Mouse (Mus musculus) MEL (cell line): ENCODE data around the gene Tnik. TPM values are rescaled to one million over a fixed set of nuclear protein-coding genes. Genes with fewer than 3 reads are reported as not detected.
A peak's percentile ranks its signal among the peaks of the same experiment; 100 is the strongest.

ENCODE experiments used
- DNase-seq: peaks from one replicate; pipeline ENCODE4 v3.0.0; 2011; ENCODE audit warnings: low read depth, low spot score
- H3K27ac ChIP-seq: 2 replicates; pipeline ENCODE4 v1.5.1; 2012; ENCODE audit warnings: low read depth, mild to moderate bottlenecking, control low read depth, low read length, moderate library complexity; ENCODE audit not compliant: control insufficient read depth
- H3K27me3 ChIP-seq, 2 experiments: fragments of 150-350 bp in 1 of 2; sonication (generic) in 1 of 2; 2 replicates each; pipeline ENCODE4 v1.6.1; 2012; ENCODE audit warnings: low read length in 2 of 2, mild to moderate bottlenecking in 2 of 2, improper control_type of control experiment in 1 of 2, moderate library complexity in 1 of 2; ENCODE audit not compliant: insufficient read depth in 2 of 2, control insufficient read depth in 1 of 2
- H3K36me3 ChIP-seq, 2 experiments: 2 replicates each; pipeline ENCODE4 v1.6.1; 2012 to 2014; ENCODE audit warnings: low read length in 2 of 2, improper control_type of control experiment in 1 of 2, inconsistent platforms in 1 of 2, mild to moderate bottlenecking in 1 of 2; ENCODE audit not compliant: insufficient read depth in 2 of 2, control insufficient read depth in 1 of 2
- H3K4me1 ChIP-seq, 2 experiments: fragments of 150-350 bp in 1 of 2; sonication (generic) in 1 of 2; 2 replicates each; pipeline ENCODE4 v1.6.1; 2012; ENCODE audit warnings: low read length in 2 of 2, improper control_type of control experiment in 1 of 2, mild to moderate bottlenecking in 1 of 2; ENCODE audit not compliant: insufficient read depth in 2 of 2, control insufficient read depth in 1 of 2
- H3K4me3 ChIP-seq, 2 experiments: fragments of 150-350 bp in 1 of 2; sonication (generic) in 1 of 2; 2 replicates each; pipeline ENCODE4 v1.5.1; 2012; ENCODE audit warnings: low read depth in 2 of 2, low read length in 2 of 2, mild to moderate bottlenecking in 2 of 2, moderate library complexity in 2 of 2, control low read depth in 1 of 2, improper control_type of control experiment in 1 of 2; ENCODE audit not compliant: control insufficient read depth in 1 of 2, insufficient read depth in 1 of 2
- H3K79me2 ChIP-seq: 2 replicates; pipeline ENCODE4 v1.6.1; 2012; ENCODE audit warnings: mild to moderate bottlenecking, low read length, moderate library complexity; ENCODE audit not compliant: control insufficient read depth, poor library complexity, insufficient read depth
- H3K9ac ChIP-seq: 2 replicates; pipeline ENCODE4 v1.6.1; 2012; ENCODE audit warnings: low read depth, mild to moderate bottlenecking, control low read depth, low read length, moderate library complexity; ENCODE audit not compliant: control insufficient read depth, poor library complexity, severe bottlenecking
- H3K9me3 ChIP-seq: fragments of 150-350 bp; sonication (generic); replicated peaks from 2 replicates; pipeline ENCODE4 v1.6.1; 2012; ENCODE audit warnings: mild to moderate bottlenecking, low read length, improper control_type of control experiment, moderate library complexity; ENCODE audit not compliant: insufficient read depth
- BHLHE40 ChIP-seq: IDR thresholded peaks from 2 replicates; pipeline ENCODE4 v1.6.1; 2012; ENCODE audit warnings: low read depth, mild to moderate bottlenecking, inconsistent platforms, low read length, improper control_type of control experiment, borderline replicate concordance
- CHD1 ChIP-seq: IDR thresholded peaks from 2 replicates; pipeline ENCODE4 v1.6.1; 2012; ENCODE audit warnings: low read depth, mild to moderate bottlenecking, inconsistent platforms, low read length, improper control_type of control experiment
- CHD2 ChIP-seq: IDR thresholded peaks from 2 replicates; pipeline ENCODE4 v1.6.1; 2011; ENCODE audit warnings: low read length, improper control_type of control experiment
- CTCF ChIP-seq, 3 experiments: IDR thresholded peaks in 2 of 3; conservative IDR thresholded peaks in 1 of 3; 2 replicates each; pipeline ENCODE4 v1.5.1; 2011 to 2012; ENCODE audit warnings: low read length in 3 of 3, low read depth in 2 of 3, mild to moderate bottlenecking in 2 of 3, improper control_type of control experiment in 1 of 3, inconsistent platforms in 1 of 3, mixed read lengths in 1 of 3, moderate library complexity in 1 of 3; ENCODE audit not compliant: control insufficient read depth in 1 of 3, insufficient read depth in 1 of 3, poor library complexity in 1 of 3, severe bottlenecking in 1 of 3
- ELF1 ChIP-seq: IDR thresholded peaks from 2 replicates; pipeline ENCODE4 v1.6.1; 2014; ENCODE audit warnings: low read depth, mild to moderate bottlenecking, inconsistent platforms, low read length, improper control_type of control experiment, moderate library complexity
- EP300 ChIP-seq, 2 experiments: IDR thresholded peaks; 2 replicates each; pipeline ENCODE4 v1.6.1; 2011; ENCODE audit warnings: improper control_type of control experiment in 2 of 2, low read length in 2 of 2, low read depth in 1 of 2, mild to moderate bottlenecking in 1 of 2
- ETS1 ChIP-seq: IDR thresholded peaks from 2 replicates; pipeline ENCODE4 v1.6.1; 2012; ENCODE audit warnings: low read depth, mild to moderate bottlenecking, inconsistent platforms, low read length, improper control_type of control experiment, moderate library complexity
- GABPA ChIP-seq: IDR thresholded peaks from 2 replicates; pipeline ENCODE4 v1.6.1; 2012; ENCODE audit warnings: low read depth, mild to moderate bottlenecking, inconsistent platforms, low read length, improper control_type of control experiment, moderate library complexity
- HCFC1 ChIP-seq: IDR thresholded peaks from 2 replicates; pipeline ENCODE4 v1.6.1; 2012; ENCODE audit warnings: low read depth, mild to moderate bottlenecking, inconsistent platforms, low read length, improper control_type of control experiment, moderate library complexity
- KAT2A ChIP-seq: conservative IDR thresholded peaks from 2 replicates; pipeline ENCODE4 v1.6.1; 2012; ENCODE audit warnings: low read depth, low read length, improper control_type of control experiment, inconsistent platforms
- MAFK ChIP-seq: IDR thresholded peaks from 2 replicates; pipeline ENCODE4 v1.6.1; 2011; ENCODE audit warnings: low read depth, mild to moderate bottlenecking, low read length, improper control_type of control experiment, borderline replicate concordance
- MAX ChIP-seq: IDR thresholded peaks from 2 replicates; pipeline ENCODE4 v1.6.1; 2011; ENCODE audit warnings: low read length, improper control_type of control experiment
- MYB ChIP-seq: IDR thresholded peaks from 2 replicates; pipeline ENCODE4 v1.6.1; 2011; ENCODE audit warnings: mild to moderate bottlenecking, low read depth, low read length, improper control_type of control experiment
- MYC ChIP-seq: IDR thresholded peaks from 2 replicates; pipeline ENCODE4 v1.6.1; 2011; ENCODE audit warnings: low read depth, mild to moderate bottlenecking, low read length, improper control_type of control experiment, moderate library complexity
- NELFE ChIP-seq: IDR thresholded peaks from 2 replicates; pipeline ENCODE4 v1.6.1; 2011; ENCODE audit warnings: low read depth, low read length, improper control_type of control experiment
- NRF1 ChIP-seq: IDR thresholded peaks from 2 replicates; pipeline ENCODE4 v1.6.1; 2014; ENCODE audit warnings: low read depth, mild to moderate bottlenecking, inconsistent platforms, low read length, improper control_type of control experiment, moderate library complexity; ENCODE audit not compliant: poor library complexity, insufficient read depth, severe bottlenecking
- POLR2A ChIP-seq, 2 experiments: IDR thresholded peaks; 2 replicates each; pipeline ENCODE4 v1.6.1; 2011 to 2012; ENCODE audit warnings: low read length in 2 of 2, mild to moderate bottlenecking in 2 of 2, control low read depth in 1 of 2, improper control_type of control experiment in 1 of 2, low read depth in 1 of 2, moderate library complexity in 1 of 2; ENCODE audit not compliant: control insufficient read depth in 1 of 2, insufficient read depth in 1 of 2, poor library complexity in 1 of 2
- POLR2AphosphoS2 ChIP-seq: IDR thresholded peaks from 2 replicates; pipeline ENCODE4 v1.6.1; 2011; ENCODE audit warnings: low read length, improper control_type of control experiment
- RCOR1 ChIP-seq: IDR thresholded peaks from 2 replicates; pipeline ENCODE4 v1.6.1; 2012; ENCODE audit warnings: low read depth, mild to moderate bottlenecking, inconsistent platforms, low read length, improper control_type of control experiment
- SMC3 ChIP-seq: IDR thresholded peaks from 2 replicates; pipeline ENCODE4 v1.6.1; 2011; ENCODE audit warnings: low read depth, low read length, improper control_type of control experiment
- TAL1 ChIP-seq: IDR thresholded peaks from 2 replicates; pipeline ENCODE4 v1.6.1; 2012; ENCODE audit warnings: mild to moderate bottlenecking, inconsistent platforms, low read length, moderate library complexity, mixed read lengths
- TBP ChIP-seq: IDR thresholded peaks from 2 replicates; pipeline ENCODE4 v1.8.0; 2011; ENCODE audit warnings: low read depth, low read length, improper control_type of control experiment
- TCF12 ChIP-seq: IDR thresholded peaks from 2 replicates; pipeline ENCODE4 v1.6.1; 2014; ENCODE audit warnings: low read depth, mild to moderate bottlenecking, inconsistent platforms, low read length, improper control_type of control experiment, moderate library complexity
- UBTF ChIP-seq: IDR thresholded peaks from 2 replicates; pipeline ENCODE4 v1.6.1; 2012; ENCODE audit warnings: low read depth, mild to moderate bottlenecking, inconsistent platforms, low read length, improper control_type of control experiment, moderate library complexity, borderline replicate concordance; ENCODE audit not compliant: insufficient read depth
- USF1 ChIP-seq: IDR thresholded peaks from 2 replicates; pipeline ENCODE4 v1.6.1; 2014; ENCODE audit warnings: low read depth, mild to moderate bottlenecking, inconsistent platforms, low read length, improper control_type of control experiment, moderate library complexity
- USF2 ChIP-seq, 2 experiments: IDR thresholded peaks; 2 replicates each; pipeline ENCODE4 v1.6.1; 2011 to 2012; ENCODE audit warnings: improper control_type of control experiment in 2 of 2, low read length in 2 of 2, borderline replicate concordance in 1 of 2, inconsistent platforms in 1 of 2, low read depth in 1 of 2, mild to moderate bottlenecking in 1 of 2; ENCODE audit not compliant: insufficient read depth in 1 of 2
- ZC3H11A ChIP-seq: IDR thresholded peaks from 2 replicates; pipeline ENCODE4 v1.6.1; 2012; ENCODE audit warnings: low read depth, mild to moderate bottlenecking, inconsistent platforms, low read length, improper control_type of control experiment
- ZKSCAN1 ChIP-seq: IDR thresholded peaks from 2 replicates; pipeline ENCODE4 v1.6.1; 2012; ENCODE audit warnings: low read depth, mild to moderate bottlenecking, inconsistent platforms, low read length, improper control_type of control experiment, moderate library complexity
- ZMIZ1 ChIP-seq: IDR thresholded peaks from 2 replicates; pipeline ENCODE4 v1.6.1; 2012; ENCODE audit warnings: low read depth, mild to moderate bottlenecking, inconsistent platforms, low read length, improper control_type of control experiment, moderate library complexity
- ZNF384 ChIP-seq: IDR thresholded peaks from 2 replicates; pipeline ENCODE4 v1.6.1; 2012; ENCODE audit warnings: low read depth, mild to moderate bottlenecking, inconsistent platforms, low read length, improper control_type of control experiment
- polyA plus RNA-seq, 2 experiments: library from polyadenylated mRNA; stranded (reverse) in 1 of 2; unstranded in 1 of 2; fragments of >175 nt in 1 of 2; fragments of >200 nt in 1 of 2; gene quantifications; 2 replicates each; pipeline versions ENCODE4 v1.2.1 to v1.2.4; 2012; ENCODE audit warnings: low replicate concordance in 2 of 2, low read depth in 1 of 2; ENCODE audit not compliant: insufficient read length in 2 of 2, insufficient read depth in 1 of 2, missing spikeins in 1 of 2
- total RNA-seq: library from RNA; depleted of rRNA; stranded (reverse); fragments of 300-350 nt; gene quantifications from 2 replicates; pipeline ENCODE4 v1.2.3, GENCODE M21; 2012

Tnik gene
- total and polyA plus RNA-seq, 3 experiments, result 9.9 to 78.4 (median 13.6) TPM

DNA sequence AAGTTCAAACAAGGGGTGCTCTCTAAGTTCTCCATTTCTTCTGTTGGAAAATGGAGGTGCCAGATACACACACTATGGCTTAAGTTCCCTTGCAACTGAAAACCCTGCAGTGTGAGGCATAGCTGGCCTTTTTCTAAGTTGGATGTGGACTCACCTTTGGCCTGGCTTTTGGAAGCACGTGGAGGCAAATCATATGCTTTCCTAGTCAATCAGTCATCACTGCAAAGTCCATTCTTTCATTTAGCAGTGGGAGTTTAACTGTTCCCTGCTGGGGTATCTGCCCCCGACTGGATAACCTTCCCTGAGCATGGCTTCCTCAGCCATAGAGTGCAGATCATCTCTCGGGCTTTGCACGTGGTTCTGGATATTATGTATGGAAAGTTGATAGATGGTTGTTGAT, 436.6 kb downstream of the Tnik start:
- TF ChIP-seq USF1 (no peak), HCFC1 (no peak)
- H3K79me2 ChIP-seq, result no peaks in the 10 kb centered on the region
- no peak overlapping the region for H3K4me3 ChIP-seq
- H3K9me3 ChIP-seq, result no peaks in the 10 kb centered on the region
- no peaks in the 10 kb centered on the region for H3K4me1 ChIP-seq
- H3K9ac ChIP-seq, result no peak overlapping the region
- DNase-seq, result no peak
- H3K27me3 ChIP-seq, result no peaks in the 10 kb centered on the region
- no peaks in the 10 kb centered on the region for H3K36me3 ChIP-seq
- no peak overlapping the region for H3K27ac ChIP-seq

DNA sequence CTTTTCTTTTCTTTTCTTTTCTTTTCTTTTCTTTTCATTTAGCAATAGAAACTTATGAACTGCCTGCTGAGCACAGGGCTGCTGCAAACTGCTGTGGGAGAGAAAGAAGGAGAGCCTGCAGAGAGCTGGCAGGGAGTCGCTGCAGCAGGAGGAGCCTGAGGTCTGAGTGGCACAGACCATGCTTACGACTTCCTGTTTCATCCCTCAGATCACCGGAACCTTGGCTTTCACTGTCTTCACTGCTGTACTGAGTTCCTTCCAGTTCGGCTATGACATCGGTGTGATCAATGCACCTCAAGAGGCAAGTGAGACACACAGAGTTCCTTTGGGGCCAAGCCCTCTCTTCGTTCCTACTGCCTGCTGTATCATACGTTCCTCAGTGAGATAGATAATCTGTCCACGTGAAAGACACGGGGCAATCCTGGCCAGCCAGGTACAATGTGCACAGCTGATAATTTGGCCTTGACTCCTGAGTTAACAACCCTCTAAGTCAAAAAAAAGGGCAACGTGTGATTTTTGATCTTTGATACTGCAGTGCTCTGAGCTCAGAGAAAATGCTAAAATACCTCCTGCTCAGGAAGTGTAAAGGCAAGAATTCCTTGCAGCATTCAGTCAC, 442.6 kb downstream of the Tnik start:
- Histone ChIP-seq H3K4me3 (peak overlapping the region; percentile 70 to 76), H3K27me3 (no peaks in the 10 kb centered on the region), H3K9me3 (no peaks in the 10 kb centered on the region), H3K36me3 (peaks cover 0 to 2% of the 10 kb centered on the region in 2 experiments; a peak in 1 of 4 replicates), H3K4me1 (no peaks in the 10 kb centered on the region; a peak in 1 of 4 replicates), H3K27ac (peak overlapping the region; percentile 15; the same call in 1 of the 2 replicates), H3K79me2 (no peaks in the 10 kb centered on the region), H3K9ac (peak overlapping the region; percentile 65)
- peak; percentile 78 for DNase-seq
- TF ChIP-seq MYC (peak; percentile 51; the same call in 1 of the 2 replicates), POLR2A (IDR thresholded peaks at IDR 0.05; ENCODE audit: control insufficient read depth in 1 of 2, insufficient read depth in 1 of 2, low read depth in 1 of 2, low read length in 2 of 2, poor library complexity in 1 of 2) (peak in 1 of 2 experiments; percentile 65; a peak in 2 of 4 replicates), RCOR1 (no peak), MAX (peak; percentile 77; the same call in 1 of the 2 replicates), HCFC1 (peak; percentile 62; the same call in 1 of the 2 replicates), ZC3H11A (no peak), GABPA (no peak), TBP (peak; percentile 69; the same call in 1 of the 2 replicates), UBTF (no peak), TCF12 (no peak), KAT2A (no peak), MYB (no peak), TAL1 (no peak), CTCF (IDR thresholded peaks at IDR 0.05 in 2 of 3, conservative IDR thresholded peaks at IDR 0.05 in 1 of 3; ENCODE audit: control insufficient read depth in 1 of 3, insufficient read depth in 1 of 3, low read depth in 2 of 3, low read length in 3 of 3, poor library complexity in 1 of 3, severe bottlenecking in 1 of 3) (no peak), CHD2 (no peak), ELF1 (peak; percentile 37; the same call in 1 of the 2 replicates), SMC3 (no peak), USF2 (IDR thresholded peaks at IDR 0.05; ENCODE audit: borderline replicate concordance in 1 of 2, insufficient read depth in 1 of 2, low read depth in 1 of 2, low read length in 2 of 2) (no peak), BHLHE40 (no peak), ZKSCAN1 (no peak), NELFE (peak; percentile 66), ZMIZ1 (no peak), EP300 (IDR thresholded peaks at IDR 0.05; ENCODE audit: low read depth in 1 of 2, low read length in 2 of 2) (no peak; a peak in 1 of 4 replicates), ZNF384 (no peak), NRF1 (no peak), MAFK (no peak), ETS1 (0 out of 2 replicates have a peak, but pooled peaks have one; percentile 5), CHD1 (no peak), USF1 (no peak), POLR2AphosphoS2 (no peak)
